Mouse (Mus musculus) megakaryocyte-erythroid progenitor cell, adult 5 weeks (primary cell): ENCODE results near the gene 4930572O03Rik. TPM values are rescaled to one million over a fixed set of nuclear protein-coding genes. Genes with fewer than 3 reads are reported as not detected.

ENCODE experiments used
- polyA plus RNA-seq: library from polyadenylated mRNA; stranded (reverse); fragments of >175 nt; gene quantifications from 2 replicates; pipeline ENCODE4 v1.2.3, GENCODE M21; 2012

4930572O03Rik gene
- not detected in 2 replicates for polyA plus RNA-seq

DNA sequence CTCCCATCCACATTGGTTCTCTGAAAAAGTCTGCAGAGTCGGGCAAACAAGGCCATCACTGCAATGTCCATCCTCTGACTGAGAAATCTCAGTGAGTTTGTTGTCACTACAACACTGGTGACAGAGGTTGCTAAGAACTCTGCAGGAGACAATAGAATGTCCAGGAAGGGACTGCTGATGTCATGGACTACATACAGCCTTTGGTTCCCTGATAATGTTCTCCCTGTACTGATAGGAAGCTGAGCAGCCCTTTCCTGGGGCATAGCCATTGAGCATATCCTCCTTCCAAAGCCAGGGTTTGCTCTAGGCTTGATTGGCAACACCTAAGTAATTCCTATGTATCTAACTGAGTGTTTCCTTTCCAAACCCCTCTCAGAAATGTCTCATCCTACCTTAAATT lies at the start of gene 4930572O03Rik:
4930572O03Rik (minus strand) TSS at position 101 of the 400 bp plus-strand sequence.

DNA sequence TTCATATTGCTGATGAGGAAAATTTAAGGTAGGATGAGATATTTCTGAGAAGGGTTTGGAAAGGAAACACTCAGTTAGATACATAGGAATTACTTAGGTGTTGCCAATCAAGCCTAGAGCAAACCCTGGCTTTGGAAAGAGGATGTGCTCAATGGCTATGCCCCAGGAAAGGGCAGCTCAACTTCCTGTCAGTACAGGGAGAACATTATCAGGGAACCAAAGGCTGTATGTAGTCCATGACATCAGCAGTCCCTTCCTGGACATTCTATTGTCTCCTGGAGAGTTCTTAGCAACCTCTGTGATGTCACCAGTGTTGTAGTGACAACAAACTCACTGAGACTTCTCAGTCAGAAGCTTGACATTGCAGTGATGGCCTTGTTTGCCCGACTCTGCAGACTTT lies 38.1 kb downstream of the 4930572O03Rik start, which contains the start of gene Speer4d:
Speer4d (plus strand) TSS at position 301 of the 400 bp plus-strand sequence.

Other genes starting within 250 kb of the 4930572O03Rik start
- gene Gm21149, start 180.5 kb downstream of the 4930572O03Rik start, polyA plus RNA-seq: not detected in 2 replicates
- gene Gm21190, start 127.8 kb downstream of the 4930572O03Rik start, polyA plus RNA-seq: not detected in 2 replicates
- 0.19 TPM in 1 of 2 replicates, not detected in the other for gene Gm21083, start 79.7 kb downstream of the 4930572O03Rik start, polyA plus RNA-seq
- gene Speer4d, start 38.0 kb downstream of the 4930572O03Rik start, polyA plus RNA-seq: not detected in 2 replicates
- gene Speer4c, start 57.2 kb upstream of the 4930572O03Rik start, polyA plus RNA-seq: not detected in 2 replicates